Mouse (Mus musculus): ENCODE results near the gene Mamdc4. TPM values are rescaled to one million over a fixed set of nuclear protein-coding genes. Genes with fewer than 3 reads are reported as not detected.

Mamdc4 gene
- polyA plus RNA-seq (2017; shearing (Covaris generic)), result 1.6 TPM

DNA sequence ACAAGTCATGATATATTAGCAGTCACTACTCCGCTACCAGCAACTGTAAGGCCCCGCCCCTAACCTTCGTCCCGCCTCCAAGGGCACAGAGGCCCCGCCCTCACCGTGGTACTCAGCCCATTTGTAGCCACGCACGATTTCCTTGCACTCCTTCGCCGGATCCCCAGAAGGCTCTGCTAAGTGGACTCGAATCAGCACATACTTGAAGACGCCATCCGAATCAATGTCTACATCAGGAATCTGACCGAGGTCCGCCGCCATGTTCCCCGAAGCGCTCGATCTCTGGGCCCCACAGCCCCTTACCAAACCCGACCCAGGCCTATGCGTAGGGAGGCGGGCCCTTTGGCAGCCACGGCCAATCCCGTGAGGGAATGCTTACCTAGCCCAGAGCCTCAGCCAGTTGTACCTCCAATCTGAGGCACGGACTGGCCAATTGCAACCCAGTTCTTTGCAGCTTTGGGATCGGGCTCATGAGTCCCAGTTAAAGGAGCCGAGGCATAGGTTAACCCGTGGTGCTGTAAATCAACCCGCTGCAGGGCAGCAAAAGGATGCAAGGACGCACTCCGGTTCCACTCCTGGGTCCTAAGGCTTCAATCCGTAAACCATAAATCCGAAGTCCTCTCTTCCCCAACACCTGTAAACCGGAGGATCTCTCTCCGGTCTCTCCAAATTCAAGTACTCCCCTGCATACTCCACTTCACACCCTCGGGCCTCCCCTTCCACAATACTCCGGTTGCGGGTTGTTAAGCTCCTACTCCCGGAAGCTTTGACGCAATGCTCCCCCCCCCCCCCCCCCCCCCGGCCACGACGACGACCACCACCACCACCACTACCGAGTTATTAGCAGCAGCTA lies at the start of gene Mamdc4, which contains the start of gene Phpt1:
TSS of gene Mamdc4 (minus strand) at position 267 of the 853 bp plus-strand sequence.
TSS of gene Phpt1 (minus strand) at position 646 of the 853 bp plus-strand sequence.

DNA sequence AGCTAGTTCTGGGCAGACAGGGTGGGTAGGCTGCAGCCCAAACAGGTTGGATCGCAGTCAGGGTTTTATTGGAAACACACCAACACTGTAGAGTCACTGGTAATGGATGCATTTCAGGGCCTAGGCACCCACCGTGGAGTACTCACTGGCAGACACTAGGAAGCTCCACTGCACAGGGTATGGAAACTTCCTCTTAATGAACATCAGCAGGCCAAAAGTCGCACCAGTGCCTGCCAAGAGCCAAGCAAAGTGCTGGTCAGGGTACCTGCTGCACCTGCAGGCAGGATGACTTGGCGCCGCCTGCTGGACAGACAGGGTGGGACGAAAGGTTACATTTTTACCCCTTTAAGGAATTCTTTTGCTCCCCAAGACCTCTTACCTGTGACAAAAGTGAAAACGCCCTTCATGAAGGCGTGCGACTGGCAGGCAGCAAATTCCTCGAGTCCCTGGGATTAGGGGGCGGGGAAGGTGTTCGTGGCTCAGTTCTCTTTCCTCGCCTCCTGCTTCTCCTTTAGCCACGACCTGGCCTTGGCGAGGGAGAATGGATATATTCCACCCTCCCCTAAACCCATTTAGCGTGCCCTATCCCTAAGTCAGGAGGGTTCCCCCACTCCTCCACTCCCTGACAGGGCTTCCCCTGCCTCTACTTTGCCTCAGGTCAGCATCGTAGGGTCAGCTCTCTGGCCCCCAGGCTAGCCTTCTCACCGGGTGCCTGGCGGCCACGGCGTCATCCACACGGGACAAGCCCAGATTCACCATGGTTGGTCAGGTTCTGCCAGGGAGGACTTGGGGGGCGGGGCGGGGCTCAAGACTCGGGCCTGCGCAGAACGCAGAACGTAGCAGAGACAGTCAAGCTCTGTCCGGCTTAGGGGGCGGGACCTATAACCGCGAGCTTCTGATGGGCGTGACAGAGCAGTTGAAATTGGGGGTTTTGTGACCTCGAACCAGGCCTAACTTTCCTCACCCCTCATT lies 46.9 kb upstream of the Mamdc4 start, which contains the start of gene Tmem141:
TSS of gene Tmem141 (minus strand) at position 777 of the 972 bp plus-strand sequence.

DNA sequence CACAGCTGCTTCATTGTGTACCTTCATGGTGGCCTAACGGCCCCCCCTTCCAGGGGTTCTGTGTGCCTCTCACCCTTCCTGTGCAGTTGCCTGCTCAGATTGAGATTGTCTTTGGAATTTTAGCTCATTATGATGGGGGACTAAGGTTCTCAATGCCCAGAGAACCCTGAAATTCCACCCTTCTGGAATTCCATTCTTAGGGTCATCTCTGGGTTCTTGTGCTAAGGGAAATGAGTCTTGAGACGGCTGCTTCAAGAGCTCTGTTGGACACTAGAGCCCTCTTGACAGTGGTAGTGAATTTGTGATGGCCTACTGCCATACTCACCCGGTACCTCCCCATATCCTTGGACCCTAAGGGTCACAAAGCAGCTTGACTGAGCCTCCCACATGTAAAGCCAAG lies 42.9 kb upstream of the Mamdc4 start, which contains the start of gene Ccdc183:
TSS of gene Ccdc183 (minus strand) at position 101 of the 400 bp plus-strand sequence.

DNA sequence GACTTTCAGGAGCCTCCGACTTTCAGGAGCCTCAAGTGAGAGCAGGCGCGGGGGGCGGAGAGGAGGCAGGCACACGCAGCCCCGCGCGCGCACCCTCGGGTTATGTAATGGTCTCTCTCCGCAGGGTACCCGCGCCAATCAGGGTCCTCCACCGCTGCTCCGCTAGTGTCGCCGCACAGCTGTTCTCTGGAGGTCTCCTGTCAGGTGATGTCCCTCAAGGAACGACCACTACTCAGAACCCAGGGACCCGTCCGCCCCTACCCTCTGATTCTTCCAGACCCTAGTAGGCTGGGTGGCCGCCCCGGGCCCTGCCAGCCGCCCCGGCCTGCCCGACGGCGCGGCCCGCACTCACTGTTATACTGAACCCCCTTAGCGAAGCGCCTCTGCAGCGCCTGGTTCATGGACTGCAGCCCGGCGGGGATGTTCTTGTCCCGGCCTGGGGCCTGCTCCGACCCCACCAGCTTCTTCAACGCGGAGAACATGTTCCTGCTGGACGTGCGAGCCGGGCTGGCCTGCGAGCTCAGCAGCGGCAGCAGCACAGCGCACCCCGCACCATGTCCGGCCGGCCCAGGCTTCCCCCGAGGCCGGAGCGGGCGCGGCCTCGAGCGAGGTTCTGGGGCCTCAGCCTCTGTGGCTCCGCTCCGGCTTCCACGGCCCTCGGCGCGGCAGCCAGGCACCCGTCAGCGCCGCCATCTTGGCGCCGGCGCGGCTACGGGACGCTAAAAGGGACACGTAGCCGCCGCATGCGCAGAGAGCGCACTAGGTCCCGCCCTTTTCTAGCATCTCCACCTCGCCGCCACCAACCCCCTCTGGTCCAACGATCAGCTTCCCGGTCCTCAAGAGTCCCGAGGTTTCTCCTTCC lies 33.3 kb upstream of the Mamdc4 start, which contains the start of gene Rabl6:
TSS of gene Rabl6 (minus strand) at position 761 of the 862 bp plus-strand sequence.

DNA sequence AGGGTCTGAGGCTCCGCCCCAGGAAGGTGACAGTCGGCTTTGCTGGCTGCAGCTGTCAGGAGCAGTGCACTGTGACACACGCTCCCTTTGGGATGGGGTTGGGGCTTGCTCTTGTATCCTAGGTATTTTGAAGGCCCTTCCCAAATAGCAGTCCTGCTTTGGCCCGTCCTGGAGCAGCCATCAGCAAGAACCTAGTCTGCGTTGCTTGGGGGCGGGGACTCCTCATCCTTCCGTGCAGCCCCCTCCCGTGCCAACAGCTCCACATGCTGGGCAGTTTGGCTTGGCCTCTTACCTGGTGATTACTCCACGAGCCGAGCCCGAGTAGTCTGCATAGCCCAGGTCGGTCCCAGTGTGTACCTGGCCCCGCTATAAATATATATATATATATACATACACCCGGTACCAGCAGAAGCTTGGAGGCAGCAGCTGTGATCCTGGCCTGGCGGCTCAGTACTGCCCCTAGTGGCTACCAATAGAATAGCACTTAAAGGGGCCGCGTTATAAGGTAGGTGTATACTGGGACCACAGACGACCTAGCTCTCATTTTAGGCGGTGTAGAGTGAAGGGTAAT lies 6.7 kb upstream of the Mamdc4 start, which contains the start of gene Ajm1:
TSS of gene Ajm1 (minus strand) at position 464 of the 571 bp plus-strand sequence.

DNA sequence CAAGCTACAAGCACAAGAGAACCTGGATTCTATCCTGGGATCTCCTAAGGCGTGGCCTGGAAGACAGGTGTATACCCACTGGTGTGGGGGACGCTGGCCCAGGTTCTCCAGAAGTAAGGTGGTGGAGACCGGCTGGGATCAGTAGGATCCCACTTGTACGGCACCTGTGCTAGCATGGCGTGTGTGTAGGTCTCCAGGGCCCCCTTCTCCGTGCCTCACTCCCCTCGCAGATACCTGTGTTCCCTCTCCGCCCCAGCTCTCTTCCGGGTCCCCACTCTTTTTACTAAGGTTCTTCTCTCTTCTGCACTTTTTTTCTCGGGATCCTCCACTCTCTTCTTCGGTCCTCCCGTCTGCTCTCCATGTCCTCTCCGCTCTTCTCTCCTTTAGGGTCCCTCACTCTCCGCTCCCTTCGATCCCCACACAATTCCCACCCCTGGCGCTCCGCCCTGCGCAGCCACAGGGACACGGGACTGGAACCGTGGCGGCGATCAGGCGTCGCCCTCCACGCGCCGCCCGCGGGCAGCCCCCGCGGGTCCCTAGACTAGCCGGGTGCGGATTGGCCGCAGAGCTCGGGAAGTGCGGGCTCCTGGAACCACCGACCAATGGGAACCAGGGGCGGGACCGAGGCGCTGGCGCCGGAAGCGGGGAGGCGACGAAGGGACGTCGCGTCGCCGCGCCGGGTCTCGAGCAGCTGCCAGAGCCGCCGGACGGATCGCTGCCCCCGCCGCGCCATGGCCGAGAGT lies 17.3 kb downstream of the Mamdc4 start, which contains the start of gene Edf1:
TSS of gene Edf1 (plus strand) at position 627 of the 743 bp plus-strand sequence.

DNA sequence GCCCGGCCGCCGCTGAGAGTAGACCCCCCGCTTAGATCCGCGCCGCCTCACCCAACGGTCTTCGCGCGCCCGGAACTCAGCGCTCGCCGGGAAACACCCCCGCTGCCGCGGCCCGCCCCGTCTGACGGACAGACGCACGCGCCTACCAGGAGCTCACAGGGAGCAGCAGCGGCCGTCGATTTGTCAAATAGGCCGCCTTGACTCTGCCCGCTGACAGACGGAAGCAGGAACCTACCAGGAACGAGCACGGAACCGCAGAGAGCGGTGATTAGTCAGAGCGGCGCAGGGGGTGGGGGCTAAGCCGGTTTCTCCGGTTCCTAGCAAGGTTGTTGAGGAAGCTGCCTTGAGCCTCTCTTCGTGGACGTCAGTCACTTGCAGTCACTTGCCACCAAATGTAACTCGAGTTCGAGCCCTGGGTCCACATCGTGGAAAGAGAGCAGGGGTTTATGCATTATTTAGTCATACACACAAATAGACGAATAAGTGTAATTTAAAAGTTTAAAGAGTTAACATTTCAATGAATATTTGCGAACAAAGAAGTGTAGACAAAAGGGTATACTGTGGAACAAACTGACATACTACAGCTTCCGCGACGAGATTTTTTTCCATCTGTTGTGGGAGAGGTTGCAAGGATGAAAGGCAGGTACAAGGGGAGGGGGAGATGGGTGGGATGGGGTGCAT lies 27.7 kb downstream of the Mamdc4 start, which contains the start of gene Traf2:
TSS of gene Traf2 (minus strand) at position 130 of the 681 bp plus-strand sequence.

Other genes with a start within 250 kb of the Mamdc4 start
- 24.2 TPM for gene Man1b1, start 242.5 kb downstream of the Mamdc4 start, polyA plus RNA-seq (2017; shearing (Covaris generic))
- 25.1 TPM for gene Dpp7, start 218.5 kb downstream of the Mamdc4 start, polyA plus RNA-seq (2017; shearing (Covaris generic))
- 19.7 TPM for gene Uap1l1, start 209.2 kb downstream of the Mamdc4 start, polyA plus RNA-seq (2017; shearing (Covaris generic))
- 0.39 TPM for gene Sapcd2, start 202.5 kb downstream of the Mamdc4 start, polyA plus RNA-seq (2017; shearing (Covaris generic))
- 0.56 TPM for gene Entpd2, start 179.0 kb downstream of the Mamdc4 start, polyA plus RNA-seq (2017; shearing (Covaris generic))
- 3.4 TPM for gene Npdc1, start 175.5 kb downstream of the Mamdc4 start, polyA plus RNA-seq (2017; shearing (Covaris generic))
- gene Fut7, start 151.6 kb downstream of the Mamdc4 start, polyA plus RNA-seq (2017; shearing (Covaris generic)), result 11.3 TPM
- gene Abca2, start 146.1 kb downstream of the Mamdc4 start, polyA plus RNA-seq (2017; shearing (Covaris generic)), result 24.7 TPM
- gene Clic3, start 118.0 kb downstream of the Mamdc4 start, polyA plus RNA-seq (2017; shearing (Covaris generic)), result 4.6 TPM
- 96.1 TPM for gene Paxx, start 113.8 kb downstream of the Mamdc4 start, polyA plus RNA-seq (2017; shearing (Covaris generic))
- not detected for gene Ptgds, start 104.8 kb downstream of the Mamdc4 start, polyA plus RNA-seq (2017; shearing (Covaris generic))
- gene Lcn12, start 80.9 kb downstream of the Mamdc4 start, polyA plus RNA-seq (2017; shearing (Covaris generic)), result not detected
- gene Fbxw5, start 74.1 kb downstream of the Mamdc4 start, polyA plus RNA-seq (2017; shearing (Covaris generic)), result 115 TPM
- gene C8g, start 73.1 kb downstream of the Mamdc4 start, polyA plus RNA-seq (2017; shearing (Covaris generic)), result 10.0 TPM
- gene Traf2, start 27.9 kb downstream of the Mamdc4 start, polyA plus RNA-seq (2017; shearing (Covaris generic)), result 107 TPM
- 388 TPM for gene Edf1, start 17.0 kb downstream of the Mamdc4 start, polyA plus RNA-seq (2017; shearing (Covaris generic))
- 62.9 TPM for gene Phpt1, start 379 bp upstream of the Mamdc4 start, polyA plus RNA-seq (2017; shearing (Covaris generic))
- gene Ajm1, start 6.9 kb upstream of the Mamdc4 start, polyA plus RNA-seq (2017; shearing (Covaris generic)), result 0.42 TPM
- gene Rabl6, start 33.7 kb upstream of the Mamdc4 start, polyA plus RNA-seq (2017; shearing (Covaris generic)), result 7.5 TPM
- gene Ccdc183, start 42.8 kb upstream of the Mamdc4 start, polyA plus RNA-seq (2017; shearing (Covaris generic)), result not detected
- 1.5 TPM for gene Tmem141, start 47.2 kb upstream of the Mamdc4 start, polyA plus RNA-seq (2017; shearing (Covaris generic))
- 6.2 TPM for gene Fcna, start 53.2 kb upstream of the Mamdc4 start, polyA plus RNA-seq (2017; shearing (Covaris generic))
- gene Lcn8, start 78.3 kb upstream of the Mamdc4 start, polyA plus RNA-seq (2017; shearing (Covaris generic)), result not detected
- not detected for gene Lcn5, start 83.1 kb upstream of the Mamdc4 start, polyA plus RNA-seq (2017; shearing (Covaris generic))
- gene Lcn6, start 101.9 kb upstream of the Mamdc4 start, polyA plus RNA-seq (2017; shearing (Covaris generic)), result not detected
- not detected for gene Lcn10, start 107.9 kb upstream of the Mamdc4 start, polyA plus RNA-seq (2017; shearing (Covaris generic))
- 1.1 TPM for gene Obp2a, start 125.2 kb upstream of the Mamdc4 start, polyA plus RNA-seq (2017; shearing (Covaris generic))
- gene Bmyc, start 131.9 kb upstream of the Mamdc4 start, polyA plus RNA-seq (2017; shearing (Covaris generic)), result 166 TPM
- not detected for gene Obp2b, start 162.2 kb upstream of the Mamdc4 start, polyA plus RNA-seq (2017; shearing (Covaris generic))
- not detected for gene Lcn3, start 190.7 kb upstream of the Mamdc4 start, polyA plus RNA-seq (2017; shearing (Covaris generic))
- gene Lcn11, start 202.2 kb upstream of the Mamdc4 start, polyA plus RNA-seq (2017; shearing (Covaris generic)), result not detected
- gene Gm13539, start 207.4 kb upstream of the Mamdc4 start, polyA plus RNA-seq (2017; shearing (Covaris generic)), result not detected
- not detected for gene Glt6d1, start 241.0 kb upstream of the Mamdc4 start, polyA plus RNA-seq (2017; shearing (Covaris generic))
- gene Lcn9, start 248.3 kb upstream of the Mamdc4 start, polyA plus RNA-seq (2017; shearing (Covaris generic)), result not detected